Mouse (Mus musculus) intestine, embryonic 16.5 days (tissue): Measurements from ENCODE around the gene Abl1. TPM values are rescaled to one million over a fixed set of nuclear protein-coding genes. Genes with fewer than 3 reads are reported as not detected.

Experiments used
- ATAC-seq: fragments of 200-750 bp; cut with Nextera tagmentation; 2 replicates; pipeline ENCODE4 v1.8.0; 2017; ENCODE audit warnings: moderate TSS enrichment, moderate library complexity
- H3K27ac ChIP-seq: fragments of 300-500 bp; sonication (generic); 2 replicates; pipeline ENCODE4 v1.5.1; 2014; ENCODE audit warnings: mild to moderate bottlenecking, low read length
- H3K27me3 ChIP-seq: fragments of 300-500 bp; sonication (generic); replicated peaks from 2 replicates; pipeline ENCODE4 v1.6.1; 2014; ENCODE audit warnings: low read length, control low read depth, mixed read lengths; ENCODE audit not compliant: control insufficient read depth, insufficient read depth
- H3K36me3 ChIP-seq: fragments of 300-500 bp; sonication (generic); 2 replicates; pipeline ENCODE4 v1.6.1; 2014; ENCODE audit warnings: low read length, control low read depth; ENCODE audit not compliant: control insufficient read depth, insufficient read depth
- H3K4me1 ChIP-seq: fragments of 300-500 bp; sonication (generic); 2 replicates; pipeline ENCODE4 v1.6.1; 2014; ENCODE audit warnings: low read length, control low read depth, mixed read lengths; ENCODE audit not compliant: control insufficient read depth, insufficient read depth
- H3K4me2 ChIP-seq: fragments of 300-500 bp; sonication (generic); 2 replicates; pipeline ENCODE4 v1.6.1; 2014; ENCODE audit warnings: low read depth, low read length, control low read depth
- H3K4me3 ChIP-seq: fragments of 300-500 bp; sonication (generic); 2 replicates; pipeline ENCODE4 v1.5.1; 2014; ENCODE audit warnings: mild to moderate bottlenecking, low read length
- H3K9ac ChIP-seq: fragments of 300-500 bp; sonication (generic); 2 replicates; pipeline ENCODE4 v1.6.1; 2014; ENCODE audit warnings: low read depth, low read length
- H3K9me3 ChIP-seq: fragments of 300-500 bp; sonication (generic); 2 replicates; pipeline ENCODE4 v1.6.1; 2016; ENCODE audit warnings: low read length, control low read depth; ENCODE audit not compliant: control insufficient read depth
- WGBS: fragments of 180-500 bp; shearing (Covaris S2); extraction: QIAGEN DNeasy Blood & Tissue Kit; methylation state at CpG from one replicate; pipeline ENCODE4 v1.1.7; 2014; 5-methylcytosine and 5-hydroxymethylcytosine counted together
- polyA plus RNA-seq: library from polyadenylated mRNA; unstranded; fragments of >200 nt; fragmentation: Nextera tagmentation; extraction: Ambion mirVana; gene quantifications from 2 replicates; pipeline ENCODE4 v1.2.1, GENCODE M21; 2015

Abl1 gene
- polyA plus RNA-seq, 1 experiment from 2014 or later = 25.1 TPM

- WGBS = 62% methylated on average over 4 of the region's 4 CpGs
- peak overlapping the region; percentile 30; the same call in 1 of the 2 replicates for H3K27ac ChIP-seq
- H3K9me3 ChIP-seq = no peaks in the 10 kb centered on the region
- H3K4me3 ChIP-seq = no peak overlapping the region
- ATAC-seq = no peak
- peaks cover 67% of the 10 kb centered on the region for H3K4me1 ChIP-seq
- H3K4me2 ChIP-seq = no peak overlapping the region
- H3K9ac ChIP-seq = 0 out of 2 replicates have a peak overlapping the region, but pooled peaks have one; percentile 38
- no peaks in the 10 kb centered on the region for H3K36me3 ChIP-seq
- H3K27me3 ChIP-seq = no peaks in the 10 kb centered on the region
Observed at GRCm38 (mm10) chr2:31767815-31768214, 79.6 kb downstream of the Abl1 start.

- Histone ChIP-seq H3K9ac (peak overlapping the region; percentile 57), H3K4me2 (peak overlapping the region; percentile 27), H3K4me3 (no peak overlapping the region), H3K4me1 (peaks cover 62% of the 10 kb centered on the region), H3K27me3 (no peaks in the 10 kb centered on the region), H3K9me3 (no peaks in the 10 kb centered on the region), H3K27ac (peak overlapping the region; percentile 78), H3K36me3 (no peaks in the 10 kb centered on the region)
- ATAC-seq = 0 out of 2 replicates have a peak, but pooled peaks have one; percentile 22
- 33% methylated on average over 4 of the region's 4 CpGs for WGBS
Observed at GRCm38 (mm10) chr2:31769115-31769514, 80.9 kb downstream of the Abl1 start.

GRCm38 (mm10) chr2:31769631-31770111 lies 81.5 kb downstream of the Abl1 start:
- ATAC-seq = peak; percentile 52
- Histone ChIP-seq H3K36me3 (no peaks in the 10 kb centered on the region), H3K9ac (peak overlapping the region; percentile 57; the same call in 1 of the 2 replicates), H3K9me3 (no peaks in the 10 kb centered on the region), H3K27me3 (no peaks in the 10 kb centered on the region), H3K4me1 (peaks cover 62% of the 10 kb centered on the region), H3K27ac (peak overlapping the region; percentile 78), H3K4me3 (no peak overlapping the region), H3K4me2 (peak overlapping the region; percentile 27)
- WGBS = 18% methylated on average over 6 of the region's 6 CpGs

- peak; percentile 79 for ATAC-seq
- Histone ChIP-seq H3K9ac (no peak overlapping the region), H3K4me1 (peaks cover 57% of the 10 kb centered on the region), H3K36me3 (no peaks in the 10 kb centered on the region), H3K27me3 (no peaks in the 10 kb centered on the region), H3K4me3 (no peak overlapping the region), H3K27ac (peak overlapping the region; percentile 85), H3K4me2 (peak overlapping the region; percentile 32), H3K9me3 (no peaks in the 10 kb centered on the region)
- 15% methylated on average over 7 of the region's 7 CpGs for WGBS
Observed at GRCm38 (mm10) chr2:31770781-31771441, 82.7 kb downstream of the Abl1 start.

GRCm38 (mm10) chr2:31776479-31776878 lies 88.3 kb downstream of the Abl1 start:
- no peaks in the 10 kb centered on the region for H3K27me3 ChIP-seq
- no peak for ATAC-seq
- H3K9ac ChIP-seq = no peak overlapping the region
- H3K4me2 ChIP-seq = no peak overlapping the region
- no peak overlapping the region for H3K4me3 ChIP-seq
- H3K9me3 ChIP-seq = no peaks in the 10 kb centered on the region
- peaks cover 22% of the 10 kb centered on the region; the same call in 1 of the 2 replicates for H3K36me3 ChIP-seq
- no peak overlapping the region for H3K27ac ChIP-seq
- H3K4me1 ChIP-seq = peaks cover 9% of the 10 kb centered on the region
- WGBS = 91% methylated on average over 3 of the region's 3 CpGs

GRCm38 (mm10) chr2:31779258-31779657 lies 91.1 kb downstream of the Abl1 start:
- Histone ChIP-seq H3K4me1 (no peaks in the 10 kb centered on the region), H3K27me3 (no peaks in the 10 kb centered on the region), H3K36me3 (peaks cover 22% of the 10 kb centered on the region; the same call in 1 of the 2 replicates), H3K9ac (no peak overlapping the region), H3K9me3 (no peaks in the 10 kb centered on the region), H3K4me3 (no peak overlapping the region), H3K4me2 (no peak overlapping the region), H3K27ac (no peak overlapping the region)
- 82% methylated on average over 2 of the region's 2 CpGs for WGBS
- no peak for ATAC-seq

- H3K27ac ChIP-seq = no peak overlapping the region
- ATAC-seq = no peak
- peaks cover 35% of the 10 kb centered on the region for H3K36me3 ChIP-seq
- no peak overlapping the region for H3K4me3 ChIP-seq
- 67% methylated on average over 8 of the region's 8 CpGs for WGBS
- H3K9ac ChIP-seq = no peak overlapping the region
- H3K4me1 ChIP-seq = no peaks in the 10 kb centered on the region
- H3K27me3 ChIP-seq = no peaks in the 10 kb centered on the region
- no peaks in the 10 kb centered on the region for H3K9me3 ChIP-seq
- no peak overlapping the region for H3K4me2 ChIP-seq
Observed at GRCm38 (mm10) chr2:31782958-31783602, 94.9 kb downstream of the Abl1 start.

- peaks cover 29% of the 10 kb centered on the region for H3K36me3 ChIP-seq
- 33% methylated on average over 9 of the region's 9 CpGs for whole genome bisulfite sequencing
- H3K4me3 ChIP-seq = no peak overlapping the region
- ATAC-seq = peak; percentile 53; the same call in 1 of the 2 replicates
- H3K27me3 ChIP-seq = no peaks in the 10 kb centered on the region
- no peak overlapping the region for H3K4me2 ChIP-seq
- H3K9me3 ChIP-seq = no peaks in the 10 kb centered on the region
- no peak overlapping the region for H3K27ac ChIP-seq
- no peaks in the 10 kb centered on the region for H3K4me1 ChIP-seq
- H3K9ac ChIP-seq = no peak overlapping the region
Observed at GRCm38 (mm10) chr2:31785074-31785473, 96.9 kb downstream of the Abl1 start.

- Histone ChIP-seq H3K27ac (no peak overlapping the region), H3K4me2 (no peak overlapping the region), H3K27me3 (no peaks in the 10 kb centered on the region), H3K9me3 (no peaks in the 10 kb centered on the region), H3K4me3 (no peak overlapping the region), H3K4me1 (no peaks in the 10 kb centered on the region), H3K36me3 (peaks cover 35% of the 10 kb centered on the region), H3K9ac (no peak overlapping the region)
- ATAC-seq = no peak
- WGBS = 16% methylated on average over 7 of the region's 7 CpGs
Observed at GRCm38 (mm10) chr2:31787029-31787428, 98.9 kb downstream of the Abl1 start.
